Mouse (Mus musculus): ENCODE measurements around the gene A2ml1. TPM values are rescaled to one million over a fixed set of nuclear protein-coding genes. Genes with fewer than 3 reads are reported as not detected.

Gene A2ml1
- total RNA-seq, 2 experiments from 2014 or later, result not detected

Other genes starting within 250 kb of the A2ml1 start
- 10 to 100 TPM; 35.0 to 44.2 TPM for gene Tulp3, start 225.8 kb downstream of the A2ml1 start, total RNA-seq (2021)
- gene Rhno1, start 218.7 kb downstream of the A2ml1 start, total RNA-seq (2021), result 10 to 100 TPM; 16.4 to 19.7 TPM
- gene Foxm1, start 218.6 kb downstream of the A2ml1 start, total RNA-seq (2021), result 1 to 10 TPM; 4.8 to 5.3 TPM
- not detected for gene Tex52, start 206.2 kb downstream of the A2ml1 start, total RNA-seq (2021)
- not detected for gene Gm44596, start 206.1 kb downstream of the A2ml1 start, total RNA-seq (2021)
- gene Nrip2, start 182.3 kb downstream of the A2ml1 start, total RNA-seq (2021), result 1 to 10 TPM; 1.1 to 2.4 TPM
- 10 to 100 TPM; 23.8 to 28.6 TPM for gene Itfg2, start 156.7 kb downstream of the A2ml1 start, total RNA-seq (2021)
- gene Fkbp4, start 142.9 kb downstream of the A2ml1 start, total RNA-seq (2021), result 100 to 1,000 TPM; 222 to 269 TPM
- 1 to 10 TPM in 1 of 2 experiments, under 1 TPM in 1; 0.26 to 1.9 TPM for gene Pzp, start 54.9 kb downstream of the A2ml1 start, total RNA-seq (2021)
- not detected for gene Klrb1a, start 41.9 kb upstream of the A2ml1 start, total RNA-seq (2021)
- gene Clec2h, start 80.8 kb upstream of the A2ml1 start, total RNA-seq (2021), result under 1 TPM in 1 of 2 experiments, not detected in 1; 0.56 TPM
- not detected for gene Klrb1, start 141.5 kb upstream of the A2ml1 start, total RNA-seq (2021)
- gene Klrb1c, start 207.6 kb upstream of the A2ml1 start, total RNA-seq (2021), result under 1 TPM; 0.16 to 0.20 TPM
- not detected for gene Gm44511, start 244.7 kb upstream of the A2ml1 start, total RNA-seq (2021)
- under 1 TPM in 1 of 2 experiments, not detected in 1; 0.23 TPM for gene Klrb1b, start 244.7 kb upstream of the A2ml1 start, total RNA-seq (2021)

Data from adrenal gland, postnatal 36 days (tissue).